Mouse (Mus musculus) left cerebral cortex, postnatal 36 days (tissue): ENCODE measurements at regions not wholly inside any gene's neighbourhood (a gene's known extent, or its start where the extent isn't known, plus 50 kb on each side); places are given as distances from the start of the nearest gene placed in this dataset.
"Not testable (repeated sequence)": the region's sequence is repeated elsewhere in the genome, so short reads cannot be mapped to it uniquely, and the experiment has no call there.

ENCODE experiments used
- DNase-seq, 2 experiments: peaks; one replicate each; pipeline ENCODE4 v3.0.0; 2021 to 2022; ENCODE audit warnings: low spot score in 2 of 2, mixed read lengths in 1 of 2
- intact Hi-C: fragments of 180-260 bp; cut with DNase I; formaldehyde crosslinking; loops from one replicate; pipeline ENCODE4 v1.15.1; 2025

DNA sequence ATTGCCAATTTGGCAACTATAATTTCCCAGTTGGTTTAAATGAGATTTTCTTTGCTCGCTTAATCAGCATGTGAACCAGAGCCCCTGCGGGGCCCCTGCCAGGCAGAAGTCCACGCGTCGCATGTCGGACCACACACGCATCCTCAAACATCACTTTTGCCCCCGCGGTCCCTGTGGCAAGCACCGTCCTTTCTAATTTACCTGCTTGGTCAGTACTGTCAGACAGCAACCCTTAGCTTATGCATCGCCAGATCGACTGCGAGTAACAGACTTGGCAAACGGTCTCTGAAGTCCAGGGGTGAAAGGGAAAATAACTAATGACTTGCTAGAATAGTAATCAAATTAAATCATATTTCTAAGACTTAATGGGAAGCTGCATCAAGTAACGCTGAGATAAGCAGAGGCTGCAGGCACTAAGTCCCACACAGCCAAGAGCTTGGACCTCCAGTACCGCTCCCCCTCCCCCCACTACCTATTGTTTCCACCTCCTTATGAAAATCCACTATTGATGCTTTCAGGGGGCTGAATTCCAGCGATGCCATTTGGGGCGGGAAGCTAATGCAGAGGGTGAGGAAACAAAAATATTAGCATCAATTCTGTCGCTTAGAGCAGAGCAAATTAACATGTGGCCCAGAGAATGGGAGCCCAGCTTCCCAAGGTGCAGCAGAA is 142.0 kb upstream of the Cntnap4 start:
- intact Hi-C loops, result no loop called here

DNA sequence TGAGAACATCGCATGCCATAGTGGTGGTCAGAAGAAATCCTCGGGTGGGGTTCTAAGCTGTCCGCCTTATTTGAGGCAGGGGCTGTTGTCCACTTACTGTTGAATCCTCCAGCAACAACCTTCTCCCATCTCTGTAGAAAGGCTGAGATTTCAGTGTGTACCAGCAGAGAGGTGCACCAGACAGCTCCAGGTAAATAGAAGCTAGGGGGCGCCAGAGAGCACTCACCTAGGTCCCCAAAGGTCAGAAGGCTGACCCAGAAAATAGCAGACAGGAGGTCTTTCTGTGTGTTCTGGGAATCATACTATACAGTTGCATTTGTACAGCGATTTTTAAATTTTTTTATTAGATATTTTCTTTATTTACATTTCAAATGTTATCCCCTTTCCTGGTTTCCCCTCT is 157.9 kb upstream of the Cntnap4 start:
- intact Hi-C loops, result no loop called here
- DNase-seq, result no peak

More for the DNA sequence above, 142.0 kb upstream of the Cntnap4 start:
- DNase-seq, result no peak

DNA sequence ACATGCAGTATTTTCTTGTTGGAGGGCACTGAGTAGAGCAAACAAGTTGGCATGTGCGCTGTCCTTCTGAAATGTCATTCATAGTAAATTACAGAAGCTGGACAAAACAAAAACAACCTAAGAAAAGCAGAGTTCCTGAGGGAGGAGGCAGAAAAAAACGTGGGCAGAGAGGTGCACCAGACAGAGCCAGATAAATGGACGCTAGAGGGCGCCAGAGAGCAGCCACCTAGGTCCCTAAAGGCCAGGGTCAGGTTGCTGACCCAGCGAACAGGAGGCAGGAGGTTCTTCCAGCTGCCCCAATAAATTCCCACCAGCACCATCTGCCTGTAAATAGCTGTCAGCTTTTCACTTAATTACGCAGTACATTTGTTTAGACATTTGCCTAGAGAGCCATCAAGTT is 158.6 kb upstream of the Cntnap4 start:
- no peak for DNase-seq

DNA sequence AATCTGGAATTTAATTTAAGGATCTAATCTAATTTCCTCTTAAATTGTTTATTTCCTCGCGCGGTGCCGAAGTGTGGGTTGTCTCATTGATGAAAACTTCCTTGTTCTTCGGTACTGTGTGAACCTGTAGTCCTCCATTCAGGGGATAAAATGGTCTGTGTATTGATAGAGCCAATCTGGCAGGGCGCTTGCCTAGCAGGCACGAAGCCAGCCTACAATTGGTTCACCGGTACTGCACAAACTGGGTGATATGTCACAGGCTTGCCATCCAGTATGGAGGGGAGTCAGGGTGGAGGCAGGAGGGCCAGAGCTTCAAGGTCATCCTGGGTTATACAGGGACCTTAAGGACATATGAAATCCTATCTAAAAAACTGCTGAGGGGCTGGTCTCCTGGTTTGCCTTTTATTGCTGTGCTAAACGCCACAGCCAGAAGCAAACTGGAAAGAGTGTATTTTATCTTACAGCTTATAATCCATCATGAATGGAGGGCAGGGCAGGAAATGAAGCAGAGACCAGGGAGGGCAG is 161.6 kb upstream of the Cntnap4 start:
- intact Hi-C loops, result no loop called here
- DNase-seq, result no peak

More for the DNA sequence above, 158.6 kb upstream of the Cntnap4 start:
- intact Hi-C loops, result no loop called here

DNA sequence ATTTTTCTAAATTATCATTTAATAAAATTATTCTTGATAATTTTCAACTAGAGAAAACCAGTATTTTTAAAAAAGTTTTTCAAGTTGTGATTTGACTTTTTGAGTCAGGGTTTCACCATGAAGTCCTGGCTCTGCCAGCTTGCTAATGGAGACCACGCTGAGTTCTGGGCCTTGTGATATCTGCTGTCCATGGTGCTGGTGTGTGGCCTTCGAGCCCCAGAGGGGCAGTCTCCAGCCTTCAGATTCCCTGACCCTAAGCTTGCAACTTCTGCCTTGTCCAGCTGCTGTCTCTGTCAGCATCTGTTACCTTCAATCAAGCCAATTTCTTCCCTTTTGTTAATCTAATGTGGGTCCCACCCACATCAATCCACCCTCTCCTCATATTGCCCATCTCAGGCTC is 165.8 kb upstream of the Cntnap4 start:
- no peak for DNase-seq
- intact Hi-C loops, result no loop called here

DNA sequence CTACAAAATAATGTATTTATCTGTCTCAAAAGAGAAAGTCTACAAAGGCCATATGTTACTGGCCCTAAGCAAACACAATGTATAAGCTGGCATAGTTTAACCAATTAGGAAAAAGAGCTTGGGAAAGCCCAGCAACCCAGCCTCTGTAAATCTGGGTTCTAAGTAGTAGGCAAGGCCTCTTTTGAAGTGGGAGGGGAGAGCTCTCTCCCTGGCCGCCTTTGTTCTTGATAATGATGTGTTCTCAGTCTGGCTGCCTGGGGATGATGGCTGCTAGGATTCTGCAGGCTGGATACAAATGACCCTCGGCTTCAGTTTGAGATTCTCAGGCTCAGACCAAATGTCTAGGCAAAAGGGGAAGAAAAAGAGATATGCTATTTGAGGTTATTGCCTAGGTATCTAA is 172.4 kb upstream of the Cntnap4 start:
- DNase-seq, result no peak
- intact Hi-C loops, result no loop called here

DNA sequence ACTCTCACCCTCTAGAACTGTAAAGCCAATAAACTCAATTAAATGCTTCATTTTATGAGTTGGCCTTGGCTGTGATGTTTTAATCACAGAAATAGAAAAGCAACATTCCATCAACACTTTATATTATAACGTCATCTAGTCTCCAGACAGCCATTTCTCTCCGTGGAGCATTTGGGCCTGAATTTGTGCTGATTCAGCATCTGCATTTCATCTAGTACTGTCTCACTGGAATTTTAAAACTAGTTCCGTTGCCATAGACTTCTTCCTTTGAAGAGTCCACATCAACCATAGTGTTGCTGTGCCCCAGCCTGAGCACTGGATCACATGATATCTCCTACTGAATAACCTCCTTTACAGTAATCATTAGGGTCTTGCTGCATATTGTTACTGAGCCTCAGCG is 179.7 kb upstream of the Cntnap4 start:
- DNase-seq, result no peak
- intact Hi-C loops, result no loop called here

DNA sequence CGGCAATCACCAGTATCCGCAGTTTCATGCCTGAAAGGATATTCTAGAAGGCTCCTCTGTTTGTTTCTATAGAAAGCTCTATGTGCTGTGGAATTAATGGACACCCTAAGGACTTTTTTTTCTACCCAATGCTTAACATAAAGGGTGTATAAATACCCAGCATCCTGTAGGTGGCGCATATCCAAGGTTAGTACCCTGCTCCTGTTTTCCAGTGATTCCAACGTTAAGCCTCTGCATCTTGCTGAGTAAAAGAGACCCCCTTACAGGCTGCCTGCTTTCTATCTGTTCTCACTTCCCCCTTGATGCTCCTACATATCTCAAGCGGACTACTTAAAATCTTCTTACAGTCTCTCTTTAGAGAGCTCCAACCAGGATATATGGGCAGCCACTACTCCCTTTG is 221.5 kb upstream of the Cntnap4 start:
- intact Hi-C loops, result no loop called here
- DNase-seq, result peak in 1 of 2 experiments; percentile 7

DNA sequence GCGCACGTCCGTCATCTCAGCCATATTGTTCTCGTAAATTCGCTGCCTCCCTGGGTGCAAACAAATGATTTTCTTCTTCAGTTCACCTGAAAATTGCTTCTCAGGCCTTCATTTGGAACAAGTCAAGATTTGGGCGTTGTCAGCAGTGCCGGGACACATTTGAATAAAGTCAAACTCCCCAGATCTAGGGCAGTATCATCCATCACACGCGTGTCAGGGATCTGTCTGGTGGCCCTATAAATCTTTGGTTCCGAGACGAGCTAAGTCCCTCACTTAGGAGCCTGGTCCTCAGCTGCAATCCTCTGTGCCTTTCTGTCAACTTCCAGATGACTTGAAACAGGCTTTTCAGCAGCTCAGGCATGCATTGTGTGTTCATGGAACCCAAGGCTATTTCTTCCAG is 236.7 kb upstream of the Cntnap4 start:
- no peak for DNase-seq
- intact Hi-C loops, result loop anchor here (10.0 kb wide), 1 partner anchor 232 kb away; no protein-coding TSS in a partner anchor

DNA sequence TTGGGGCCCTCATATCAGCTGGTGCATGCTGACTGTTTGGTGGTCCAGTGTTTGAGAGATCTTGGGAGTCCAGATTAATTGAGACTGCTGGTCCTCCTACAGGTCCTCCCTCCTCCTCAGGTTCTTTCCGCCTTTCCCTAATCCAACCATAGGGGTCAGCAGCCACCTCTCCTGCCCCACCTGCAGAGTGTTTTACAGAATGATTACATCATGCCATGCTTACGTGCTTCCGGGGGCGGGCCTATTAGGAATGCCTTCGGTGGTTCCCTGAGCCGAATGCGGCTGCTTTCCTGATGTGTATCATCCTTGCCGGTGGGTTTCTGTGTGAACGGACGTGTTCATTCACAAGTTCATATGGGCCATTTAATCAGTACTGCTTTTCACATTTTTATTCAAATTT is 237.8 kb upstream of the Cntnap4 start:
- no peak for DNase-seq
- intact Hi-C loops, result loop anchor here (10.0 kb wide), 1 partner anchor 233 kb away; no protein-coding TSS in a partner anchor

DNA sequence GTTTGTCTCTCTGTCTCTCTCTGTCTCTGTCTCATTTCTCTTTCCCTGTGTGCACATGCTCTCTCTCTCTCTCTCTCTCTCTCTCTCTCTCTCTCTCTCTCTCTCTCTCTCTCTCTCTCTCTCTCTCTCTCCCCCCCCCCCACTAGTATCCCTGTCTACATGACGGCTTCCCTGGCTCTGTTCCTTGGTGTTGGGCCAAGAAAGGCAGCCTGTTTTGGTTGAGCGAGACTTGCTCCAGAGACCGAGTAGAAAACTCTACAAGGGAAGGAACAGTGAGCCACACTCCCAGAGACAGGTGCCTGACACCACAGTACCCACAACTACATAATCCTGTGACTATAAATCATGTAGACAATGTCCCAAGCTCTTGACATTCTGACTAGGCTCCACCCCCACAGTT is 260.0 kb upstream of the Cntnap4 start:
- no peak for DNase-seq
- intact Hi-C loops, result no loop called here

DNA sequence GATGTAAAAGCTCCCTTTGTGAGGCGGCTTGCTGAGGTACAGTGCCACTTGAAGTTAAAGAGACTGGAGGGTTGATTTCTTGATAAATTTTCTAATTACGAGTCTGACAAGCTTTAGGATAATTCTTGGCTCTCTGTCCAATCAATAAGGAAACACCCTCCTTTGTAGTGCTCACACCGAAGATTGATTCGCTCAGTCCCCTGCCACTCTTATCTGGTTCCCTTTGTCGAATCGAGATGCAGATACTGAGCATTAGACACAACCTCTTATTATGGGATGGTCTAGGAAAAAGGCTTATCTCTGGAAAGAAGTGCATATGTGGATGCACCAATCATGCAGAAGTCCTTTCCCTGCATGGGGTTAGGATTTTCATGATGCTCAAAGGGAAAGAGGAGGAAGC is 261.5 kb upstream of the Cntnap4 start:
- DNase-seq, result no peak
- intact Hi-C loops, result no loop called here

DNA sequence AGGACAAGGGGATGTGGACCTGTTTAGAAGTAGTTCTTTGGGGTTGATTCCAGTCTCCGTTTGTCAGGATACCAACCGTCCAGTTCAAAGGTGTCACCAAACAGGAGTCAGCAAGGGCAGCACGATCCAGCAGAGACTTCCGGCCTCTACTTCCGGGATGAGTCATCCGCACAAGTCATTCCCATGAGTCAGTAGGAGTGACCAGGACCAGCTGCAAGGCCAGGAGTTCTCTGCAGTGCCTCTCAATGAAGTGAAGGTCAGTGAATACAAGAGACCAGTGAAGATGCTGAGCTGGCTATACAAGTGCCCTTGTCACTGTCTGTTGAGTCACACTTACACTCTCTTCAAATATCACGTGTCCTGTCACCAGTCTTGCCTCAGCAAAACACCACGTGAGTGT is 272.8 kb upstream of the Cntnap4 start:
- intact Hi-C loops, result no loop called here

DNA sequence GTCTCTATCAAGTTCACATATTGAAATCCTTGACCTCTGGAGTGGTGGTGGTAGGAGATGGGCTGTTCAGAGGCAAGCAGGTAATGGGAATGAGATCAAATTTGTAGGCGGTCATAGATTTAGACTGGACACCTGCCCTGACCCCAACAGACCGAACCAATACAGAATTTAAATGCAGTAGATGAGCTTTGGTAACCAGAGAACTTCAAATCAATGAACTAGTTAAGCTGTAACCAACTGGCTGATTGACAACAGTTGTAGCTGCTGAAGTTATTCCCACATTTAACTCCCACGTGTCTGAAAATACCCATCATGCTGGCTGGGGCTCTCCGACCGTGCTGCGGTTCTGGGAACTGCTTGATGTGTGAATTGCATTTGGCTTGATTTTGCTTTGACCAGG is 268.5 kb upstream of the Gm6793 start:
- no peak for DNase-seq
- intact Hi-C loops, result no loop called here

More for the DNA sequence above, 272.8 kb upstream of the Cntnap4 start:
- DNase-seq, result no peak

DNA sequence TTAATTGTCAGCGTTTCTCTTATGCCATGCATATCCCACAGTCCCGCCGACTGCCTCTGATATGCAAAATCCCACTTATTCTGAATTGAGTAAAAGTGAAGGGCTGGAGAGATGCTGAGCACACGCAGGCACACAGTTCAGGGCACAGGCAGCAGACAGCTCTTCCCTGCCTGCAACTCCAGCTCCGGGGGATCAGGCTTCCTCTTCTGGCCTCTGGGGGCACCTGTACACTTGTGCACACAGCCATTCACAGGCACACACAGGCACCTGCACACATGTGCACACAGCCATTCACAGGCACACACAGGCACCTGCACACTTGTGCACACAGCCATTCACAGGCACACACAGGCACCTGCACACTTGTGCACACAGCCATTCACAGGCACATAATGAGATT is 254.8 kb upstream of the Gm6793 start:
- DNase-seq, result no peak
- intact Hi-C loops, result no loop called here

DNA sequence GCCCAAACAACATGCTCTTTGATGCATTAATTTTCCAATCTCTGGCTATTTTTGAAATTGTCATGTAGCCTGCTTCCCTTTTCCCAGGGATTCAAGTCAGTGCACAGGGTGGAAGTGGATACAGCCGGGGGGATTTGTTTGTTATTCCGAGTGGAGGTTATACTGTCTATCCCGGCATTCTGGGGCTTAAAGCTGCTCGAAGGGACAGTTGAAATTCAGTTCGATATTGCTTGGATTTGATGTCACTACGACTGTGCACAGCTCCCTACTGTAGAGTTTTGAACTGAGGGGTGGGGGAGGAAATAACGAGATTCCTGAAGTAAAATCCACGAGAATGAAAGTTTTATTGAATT is 254.4 kb upstream of the Gm6793 start:
- intact Hi-C loops, result no loop called here
- no peak for DNase-seq

DNA sequence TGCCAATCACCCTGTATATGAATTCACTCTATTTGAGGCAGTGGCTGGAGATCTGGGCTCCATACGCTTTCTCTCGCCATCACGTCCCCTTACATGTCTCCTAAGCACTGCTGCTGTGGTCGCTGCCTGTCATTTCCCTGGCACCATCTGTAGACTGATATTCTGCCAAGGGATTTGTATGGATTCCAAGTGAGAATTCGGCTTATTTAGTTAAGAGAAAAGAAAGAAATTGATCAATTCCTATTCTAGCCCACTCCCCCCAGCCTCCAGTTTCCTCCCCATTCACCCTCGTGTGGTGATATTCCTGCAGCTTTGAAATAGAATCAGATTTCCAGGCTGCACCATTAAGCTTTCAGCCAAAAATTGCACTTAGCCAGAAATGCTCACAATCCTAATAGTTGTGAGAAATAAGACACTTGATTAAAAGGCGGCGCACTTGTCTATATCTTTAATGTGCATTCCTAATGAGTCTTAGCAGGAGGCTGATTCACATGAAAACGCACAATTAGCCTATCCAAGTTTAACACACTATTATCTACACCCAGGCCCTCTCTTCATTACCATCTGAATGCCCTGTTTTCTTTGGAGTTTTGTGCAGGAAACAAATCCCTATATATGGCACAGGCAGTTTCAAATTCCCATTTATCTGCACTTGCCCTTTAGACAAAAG is 253.8 kb upstream of the Gm6793 start:
- intact Hi-C loops, result no loop called here
- peak in 1 of 2 experiments; percentile 8 for DNase-seq

DNA sequence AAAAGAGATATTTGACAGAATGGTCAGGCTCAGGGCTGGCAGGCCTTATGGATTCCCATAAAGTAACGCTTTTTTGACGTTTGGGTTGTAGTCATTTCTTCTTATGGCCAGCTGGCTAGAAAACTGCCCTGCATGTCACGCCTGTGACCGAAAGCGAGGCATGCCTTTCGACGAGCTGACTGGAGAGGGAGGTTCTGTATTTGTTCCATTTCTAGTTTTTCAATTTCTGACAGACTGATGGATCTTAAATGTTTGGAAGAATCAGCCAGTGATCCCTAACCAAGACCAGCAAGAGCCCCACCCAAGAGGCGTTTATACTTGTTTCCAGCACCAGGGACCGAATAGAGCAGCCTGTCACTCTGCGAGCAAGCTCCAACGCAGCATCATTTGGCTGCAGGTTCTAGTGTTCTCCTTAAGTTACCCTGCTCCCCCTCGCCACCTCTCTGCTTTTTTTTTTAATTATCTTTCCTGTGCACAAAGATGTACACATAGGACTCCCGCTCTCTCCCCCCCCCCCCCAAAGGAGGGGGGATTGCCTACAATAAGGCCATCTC is 243.2 kb upstream of the Gm6793 start:
- intact Hi-C loops, result no loop called here
- no peak for DNase-seq

DNA sequence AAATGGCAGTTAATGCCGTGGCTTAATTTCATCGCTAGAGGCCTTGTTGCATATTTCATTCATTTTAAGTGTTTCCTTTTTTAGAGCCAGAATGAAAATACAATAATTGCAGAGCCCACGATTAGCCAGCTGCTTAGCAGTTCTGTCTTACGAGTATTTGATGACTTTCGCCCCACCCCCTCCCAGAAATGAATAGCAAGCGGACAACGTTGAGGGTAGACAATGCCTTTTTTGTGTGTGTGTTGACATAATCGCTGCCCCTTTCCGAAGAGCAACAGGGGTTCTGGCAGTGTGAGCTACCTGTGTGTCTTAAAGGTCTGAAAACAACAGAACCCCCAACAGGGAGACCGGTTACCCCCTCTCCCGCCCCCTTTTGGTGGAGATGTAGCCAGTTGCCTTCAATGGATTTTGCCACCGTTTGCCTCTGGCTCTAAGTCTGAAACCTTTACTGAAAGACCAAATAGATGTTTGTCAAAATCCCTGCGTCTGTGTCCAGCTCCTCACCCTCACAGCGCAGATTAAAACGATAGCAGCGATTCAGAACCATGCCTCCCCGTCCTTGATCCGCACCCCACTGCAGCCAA is 242.6 kb upstream of the Gm6793 start:
- DNase-seq, result no peak
- intact Hi-C loops, result no loop called here

DNA sequence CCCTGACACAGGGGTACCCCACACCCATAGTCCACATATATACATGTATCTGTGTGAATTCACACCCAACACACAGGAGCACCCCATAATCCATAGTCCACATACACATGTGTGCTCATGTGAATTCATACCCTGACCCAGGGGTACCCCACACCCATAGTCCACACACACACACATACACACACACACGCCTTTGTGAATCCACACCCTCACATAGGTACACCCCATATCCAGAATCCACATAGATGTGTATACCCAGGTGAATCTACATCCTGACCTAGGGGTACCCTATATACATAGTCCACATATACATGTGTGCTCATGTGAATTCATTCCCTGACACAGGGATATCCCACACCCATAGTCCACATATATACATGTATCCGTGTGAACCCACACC is 231.8 kb upstream of the Gm6793 start:
- intact Hi-C loops, DNase-seq: not testable (repeated sequence)

DNA sequence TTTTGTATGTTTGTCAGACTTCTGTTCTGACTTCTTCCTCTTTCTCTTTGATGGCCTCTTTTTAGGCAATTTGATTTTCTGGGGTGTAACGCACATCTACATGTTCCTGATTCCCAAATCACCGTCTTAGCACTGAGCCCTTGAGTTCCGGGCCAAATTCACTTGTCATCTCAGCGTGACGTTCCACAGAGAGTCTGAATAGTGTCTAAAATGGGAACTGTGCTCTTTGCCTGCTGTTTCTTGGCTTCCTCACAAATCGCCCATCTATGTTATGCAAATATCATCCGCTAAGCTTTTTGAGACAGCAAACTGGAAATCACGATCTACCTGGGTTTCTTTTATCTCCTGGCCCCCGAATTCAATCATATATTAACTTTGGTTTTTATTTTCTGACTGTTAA is 223.8 kb upstream of the Gm6793 start:
- peak in 1 of 2 experiments; percentile 6 for DNase-seq
- intact Hi-C loops, result no loop called here
